Mouse (Mus musculus) heart, postnatal 0 days (tissue): ENCODE results near the gene Gm49711. TPM values are rescaled to one million over a fixed set of nuclear protein-coding genes. Genes with fewer than 3 reads are reported as not detected.
A peak's percentile ranks its signal among the peaks of the same experiment; 100 is the strongest.

Experiments
- ATAC-seq: fragments of 200-750 bp; cut with Nextera tagmentation; 2 replicates; pipeline ENCODE4 v1.8.0; 2017; ENCODE audit warnings: low read depth, moderate number of reproducible peaks, moderate library complexity; ENCODE audit not compliant: insufficient read depth
- DNase-seq: peaks from one replicate; pipeline ENCODE4 v3.0.0-alpha.2; 2016; ENCODE audit warnings: low spot score
- H3K27ac ChIP-seq: fragments of 300-500 bp; sonication (generic); 2 replicates; pipeline ENCODE4 v1.5.1; 2014; ENCODE audit warnings: low read depth, mild to moderate bottlenecking
- H3K27me3 ChIP-seq: fragments of 300-500 bp; sonication (generic); 2 replicates; pipeline ENCODE4 v1.6.1; 2014; ENCODE audit warnings: low read length, mixed read lengths; ENCODE audit not compliant: control insufficient read depth, insufficient read depth
- H3K36me3 ChIP-seq: fragments of 300-500 bp; sonication (generic); replicated peaks from 2 replicates; pipeline ENCODE4 v1.6.1; 2014; ENCODE audit warnings: low read length, mixed read lengths; ENCODE audit not compliant: control insufficient read depth, insufficient read depth
- H3K4me1 ChIP-seq: fragments of 300-500 bp; sonication (generic); 2 replicates; pipeline ENCODE4 v1.6.1; 2014; ENCODE audit warnings: antibody characterized with exemption; ENCODE audit not compliant: control insufficient read depth, insufficient read depth
- H3K4me2 ChIP-seq: fragments of 300-500 bp; sonication (generic); 2 replicates; pipeline ENCODE4 v1.6.1; 2014; ENCODE audit warnings: low read depth, mild to moderate bottlenecking, low read length, moderate library complexity
- H3K4me3 ChIP-seq: fragments of 300-500 bp; sonication (generic); 2 replicates; pipeline ENCODE4 v1.5.1; 2014; ENCODE audit warnings: low read depth, low read length
- H3K9ac ChIP-seq: fragments of 300-500 bp; sonication (generic); replicated peaks from 2 replicates; pipeline ENCODE4 v1.6.1; 2014; ENCODE audit warnings: low read depth, low read length, mixed read lengths
- H3K9me3 ChIP-seq: fragments of 300-500 bp; sonication (generic); replicated peaks from 2 replicates; pipeline ENCODE4 v1.6.1; 2016; ENCODE audit warnings: low read length; ENCODE audit not compliant: control insufficient read depth
- CTCF ChIP-seq: IDR thresholded peaks from 2 replicates; pipeline ENCODE4 v1.5.1; 2016; ENCODE audit warnings: antibody characterized with exemption, control low read depth, low read depth
- EP300 ChIP-seq: IDR thresholded peaks from 2 replicates; pipeline ENCODE4 v1.6.1; 2016; ENCODE audit warnings: antibody characterized with exemption, low read depth
- WGBS: fragments of 180-500 bp; shearing (Covaris S2); extraction: QIAGEN DNeasy Blood & Tissue Kit; methylation state at CpG from one replicate; pipeline ENCODE4 v1.1.7; 2014; 5-methylcytosine and 5-hydroxymethylcytosine counted together
- polyA plus RNA-seq: library from polyadenylated mRNA; unstranded; fragments of >200 nt; fragmentation: Nextera tagmentation; extraction: Ambion mirVana; gene quantifications from 2 replicates; pipeline ENCODE4 v1.2.1, GENCODE M21; 2015
- total RNA-seq: library from RNA; depleted of rRNA; stranded (reverse); fragments of >200 nt; gene quantifications from 2 replicates; pipeline ENCODE4 v1.2.3, GENCODE M21; 2014; ENCODE audit warnings: low replicate concordance

Gene Gm49711
- total and polyA plus RNA-seq, 2 experiments from 2014 or later, result 0.20 TPM; not detected in 1

- Histone ChIP-seq H3K4me3 (no peak overlapping the region), H3K4me2 (no peak overlapping the region), H3K36me3 (no peaks in the 10 kb centered on the region), H3K9me3 (no peaks in the 10 kb centered on the region), H3K9ac (no peak overlapping the region), H3K27me3 (0 out of 2 replicates have a peak, but pooled peaks cover 3% of the 10 kb centered on the region), H3K4me1 (no peaks in the 10 kb centered on the region), H3K27ac (peak overlapping the region; percentile 15; the same call in 1 of the 2 replicates)
- TF ChIP-seq EP300 (no peak), CTCF (no peak)
- 79% methylated on average over 21 of the region's 21 CpGs for WGBS
- DNase-seq (no peak), ATAC-seq (no peak)
Measured at GRCm38 (mm10) chr16:92037891-92038607, 20.1 kb upstream of the Gm49711 start.

GRCm38 (mm10) chr16:92039421-92039820 is 18.7 kb upstream of the Gm49711 start:
- no peak for TF ChIP-seq CTCF
- no peak for TF ChIP-seq EP300
- H3K36me3 ChIP-seq, result no peaks in the 10 kb centered on the region
- DNase-seq (no peak), ATAC-seq (peak; percentile 51; the same call in 1 of the 2 replicates)
- no peaks in the 10 kb centered on the region for H3K9me3 ChIP-seq
- 66% methylated on average over 7 of the region's 7 CpGs for WGBS
- H3K27me3 ChIP-seq, result 0 out of 2 replicates have a peak, but pooled peaks cover 3% of the 10 kb centered on the region
- H3K27ac ChIP-seq, result no peak overlapping the region
- H3K4me3 ChIP-seq, result no peak overlapping the region
- no peaks in the 10 kb centered on the region for H3K4me1 ChIP-seq
- H3K4me2 ChIP-seq, result no peak overlapping the region
- H3K9ac ChIP-seq, result no peak overlapping the region

GRCm38 (mm10) chr16:92039966-92040365 is 18.1 kb upstream of the Gm49711 start:
- ATAC-seq (no peak), DNase-seq (no peak)
- TF ChIP-seq EP300 (no peak), CTCF (no peak)
- H3K27me3 ChIP-seq, result 0 out of 2 replicates have a peak, but pooled peaks cover 3% of the 10 kb centered on the region
- H3K9me3 ChIP-seq, result 0 out of 2 replicates have a peak, but pooled peaks cover 3% of the 10 kb centered on the region
- WGBS, result 96% methylated on average over 11 of the region's 11 CpGs
- H3K4me2 ChIP-seq, result no peak overlapping the region
- H3K9ac ChIP-seq, result no peak overlapping the region
- no peaks in the 10 kb centered on the region for H3K36me3 ChIP-seq
- no peak overlapping the region for H3K27ac ChIP-seq
- no peak overlapping the region for H3K4me3 ChIP-seq
- no peaks in the 10 kb centered on the region for H3K4me1 ChIP-seq

GRCm38 (mm10) chr16:92051777-92052310 is 6.3 kb upstream of the Gm49711 start:
- no peak overlapping the region for H3K27ac ChIP-seq
- peaks cover 7% of the 10 kb centered on the region for H3K4me1 ChIP-seq
- TF ChIP-seq CTCF, result no peak
- no peak for TF ChIP-seq EP300
- DNase-seq, result no peak
- H3K9me3 ChIP-seq, result peaks cover 9% of the 10 kb centered on the region
- H3K36me3 ChIP-seq, result no peaks in the 10 kb centered on the region
- H3K4me3 ChIP-seq, result no peak overlapping the region
- WGBS, result 81% methylated on average over 7 of the region's 7 CpGs
- H3K27me3 ChIP-seq, result no peaks in the 10 kb centered on the region
- no peak for ATAC-seq
- H3K9ac ChIP-seq, result no peak overlapping the region
- H3K4me2 ChIP-seq, result no peak overlapping the region

- DNase-seq, result no peak
- H3K27ac ChIP-seq, result no peak overlapping the region
- WGBS, result 78% methylated on average over 10 of the region's 10 CpGs
- ATAC-seq, result no peak
- no peak overlapping the region for H3K4me2 ChIP-seq
- peaks cover 9% of the 10 kb centered on the region for H3K9me3 ChIP-seq
- no peak overlapping the region for H3K9ac ChIP-seq
- no peaks in the 10 kb centered on the region for H3K27me3 ChIP-seq
- no peak overlapping the region for H3K4me3 ChIP-seq
- TF ChIP-seq CTCF (no peak), EP300 (no peak)
- H3K36me3 ChIP-seq, result no peaks in the 10 kb centered on the region
- peaks cover 7% of the 10 kb centered on the region for H3K4me1 ChIP-seq
Measured at GRCm38 (mm10) chr16:92052569-92052968, 5.5 kb upstream of the Gm49711 start.
